Mouse (Mus musculus) macrophage (primary cell): ENCODE measurements around the gene Pkp1. TPM values are rescaled to one million over a fixed set of nuclear protein-coding genes. Genes with fewer than 3 reads are reported as not detected.

ENCODE experiments used
- H3K27ac ChIP-seq: fragments of 350-480 bp; formaldehyde crosslinking; 2 replicates; pipeline ENCODE4 v1.9.0; 2021
- H3K36me3 ChIP-seq: fragments of 350-480 bp; formaldehyde crosslinking; 2 replicates; pipeline ENCODE4 v1.9.0; 2021; ENCODE audit errors: inconsistent target
- H3K4me3 ChIP-seq: fragments of 350-480 bp; formaldehyde crosslinking; 2 replicates; pipeline ENCODE4 v1.9.0; 2021; ENCODE audit errors: inconsistent target
- H3K79me2 ChIP-seq: fragments of 350-480 bp; formaldehyde crosslinking; 2 replicates; pipeline ENCODE4 v1.9.0; 2021; ENCODE audit errors: inconsistent target
- WGBS: methylation state at CpG from one replicate; pipeline ENCODE4 v1.1.7; 2026; ENCODE audit warnings: inconsistent platforms; ENCODE audit not compliant: missing documents; 5-methylcytosine and 5-hydroxymethylcytosine counted together
- polyA plus RNA-seq: library from polyadenylated mRNA; stranded (reverse); fragments of 250-400 nt; gene quantifications from 3 replicates; pipeline ENCODE4 v1.2.4, GENCODE M21; 2018; ENCODE audit warnings: inconsistent platforms
- total RNA-seq, 78 experiments: library from RNA; depleted of rRNA; stranded (reverse); fragments of 250-400 nt; gene quantifications; 1 replicate in 9 of 78; 2 replicates in 24 of 78; 3 replicates in 43 of 78; 4 replicates in 2 of 78; pipeline ENCODE4 v1.2.4; 2018; ENCODE audit warnings: inconsistent platforms in 56 of 78

Gene Pkp1
- not detected for total RNA-seq (2018; cell fraction: chromatin; rRNA removed)
- not detected for total RNA-seq (2018; cell fraction: cytosol; rRNA removed)
- total RNA-seq (2018; cell fraction: nucleus; rRNA removed), result not detected
- polyA plus RNA-seq, result not detected in 3 replicates

GRCm38 (mm10) chr1:135918644-135919407 lies at the start of gene Pkp1:
Gene Pkp1, minus strand, starts transcription at chr1:135919207.
- Histone ChIP-seq H3K4me3 (no peak within 1 kb of the TSS), H3K79me2 (no peaks in the 10 kb centered on the region), H3K27ac (no peak within 1 kb of the TSS), H3K36me3 (no peaks in the 10 kb centered on the region)
- WGBS, result 5% methylated on average over 66 of the region's 67 CpGs

DNA sequence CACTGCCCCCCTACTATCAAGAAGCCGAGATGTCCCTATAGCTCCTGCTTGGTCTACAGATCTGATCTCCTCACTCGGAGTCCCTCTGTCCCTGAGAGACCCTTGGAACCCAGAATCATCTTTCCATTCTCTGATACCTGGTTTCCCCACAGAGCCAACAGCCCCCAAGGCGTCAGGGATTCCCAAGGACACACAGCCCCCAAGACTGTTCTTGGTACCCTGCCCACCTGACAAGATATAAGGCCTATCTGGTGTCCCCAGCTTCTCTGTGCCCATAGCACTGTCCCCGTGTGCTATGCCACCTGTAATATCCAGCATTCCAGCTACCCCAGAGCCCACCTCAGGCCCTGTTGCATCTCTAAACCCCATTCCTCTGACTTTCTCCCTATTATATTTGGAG lies 48.7 kb upstream of the Pkp1 start:
- no peak overlapping the region for H3K4me3 ChIP-seq
- no peak overlapping the region for H3K27ac ChIP-seq
- H3K36me3 ChIP-seq, result no peaks in the 10 kb centered on the region
- 88% methylated on average over 4 of the region's 4 CpGs for WGBS
- H3K79me2 ChIP-seq, result no peaks in the 10 kb centered on the region

- Histone ChIP-seq H3K36me3 (no peaks in the 10 kb centered on the region), H3K4me3 (no peak overlapping the region), H3K27ac (no peak overlapping the region), H3K79me2 (no peaks in the 10 kb centered on the region)
- 89% methylated on average over 11 of the region's 11 CpGs for WGBS
Measured at GRCm38 (mm10) chr1:135964561-135964960, 45.6 kb upstream of the Pkp1 start.

GRCm38 (mm10) chr1:135963177-135963576 lies 44.2 kb upstream of the Pkp1 start:
- H3K79me2 ChIP-seq, result no peaks in the 10 kb centered on the region
- H3K36me3 ChIP-seq, result no peaks in the 10 kb centered on the region
- no peak overlapping the region for H3K4me3 ChIP-seq
- H3K27ac ChIP-seq, result no peak overlapping the region
- WGBS, result 27% methylated on average over 5 of the region's 5 CpGs

- WGBS, result 41% methylated on average over 4 of the region's 4 CpGs
- Histone ChIP-seq H3K27ac (no peak overlapping the region), H3K36me3 (no peaks in the 10 kb centered on the region), H3K4me3 (no peak overlapping the region), H3K79me2 (no peaks in the 10 kb centered on the region)
Measured at GRCm38 (mm10) chr1:135958483-135958882, 39.5 kb upstream of the Pkp1 start.

DNA sequence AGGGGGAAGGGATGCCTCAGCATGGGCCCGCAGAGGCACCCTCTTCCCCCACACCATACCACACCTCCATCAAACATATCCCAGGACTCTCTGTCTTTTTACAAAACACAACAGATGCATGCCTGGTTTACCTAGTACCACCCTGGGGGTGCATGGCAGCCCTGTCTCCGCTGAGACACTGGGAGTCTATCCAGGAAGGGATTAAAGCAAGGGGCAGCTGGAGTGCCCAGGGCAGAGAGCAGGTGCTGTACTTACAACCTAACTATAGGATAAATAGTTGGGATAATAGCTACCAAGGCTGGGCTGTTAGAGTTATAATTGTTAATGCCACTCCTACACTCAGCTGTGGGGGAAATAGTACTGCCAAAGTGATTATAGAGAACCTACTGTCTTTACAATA lies 29.9 kb upstream of the Pkp1 start:
- H3K79me2 ChIP-seq, result no peaks in the 10 kb centered on the region
- no peak overlapping the region for H3K27ac ChIP-seq
- no peaks in the 10 kb centered on the region for H3K36me3 ChIP-seq
- no peak overlapping the region for H3K4me3 ChIP-seq
- 86% methylated on average over 2 of the region's 2 CpGs for WGBS

- Histone ChIP-seq H3K4me3 (no peak overlapping the region), H3K27ac (no peak overlapping the region), H3K36me3 (no peaks in the 10 kb centered on the region), H3K79me2 (no peaks in the 10 kb centered on the region)
- 30% methylated on average over 4 of the region's 4 CpGs for WGBS
Measured at GRCm38 (mm10) chr1:135946247-135946646, 27.2 kb upstream of the Pkp1 start.

DNA sequence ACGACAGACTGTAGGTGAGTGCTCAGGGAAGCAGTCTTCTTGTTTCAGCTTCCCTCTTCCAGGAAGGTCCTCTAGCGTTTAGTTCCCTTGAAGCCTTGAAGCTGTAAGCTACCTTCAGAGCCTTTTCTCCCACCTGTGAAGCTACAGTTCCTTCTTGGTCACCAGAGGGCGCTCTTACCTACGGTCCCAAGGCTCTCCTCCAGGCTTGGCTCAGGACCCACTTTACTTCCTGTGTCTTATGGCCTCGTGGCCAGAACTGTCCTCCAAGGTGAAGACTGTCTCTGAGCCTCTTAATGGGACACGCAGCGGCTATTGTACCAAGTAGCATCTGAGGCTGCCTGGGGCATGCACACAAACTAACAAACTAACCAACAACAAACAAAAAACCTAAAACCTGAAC lies 26.7 kb upstream of the Pkp1 start:
- no peak overlapping the region for H3K4me3 ChIP-seq
- 8% methylated on average over 7 of the region's 7 CpGs for WGBS
- H3K79me2 ChIP-seq, result no peaks in the 10 kb centered on the region
- no peak overlapping the region for H3K27ac ChIP-seq
- no peaks in the 10 kb centered on the region for H3K36me3 ChIP-seq

DNA sequence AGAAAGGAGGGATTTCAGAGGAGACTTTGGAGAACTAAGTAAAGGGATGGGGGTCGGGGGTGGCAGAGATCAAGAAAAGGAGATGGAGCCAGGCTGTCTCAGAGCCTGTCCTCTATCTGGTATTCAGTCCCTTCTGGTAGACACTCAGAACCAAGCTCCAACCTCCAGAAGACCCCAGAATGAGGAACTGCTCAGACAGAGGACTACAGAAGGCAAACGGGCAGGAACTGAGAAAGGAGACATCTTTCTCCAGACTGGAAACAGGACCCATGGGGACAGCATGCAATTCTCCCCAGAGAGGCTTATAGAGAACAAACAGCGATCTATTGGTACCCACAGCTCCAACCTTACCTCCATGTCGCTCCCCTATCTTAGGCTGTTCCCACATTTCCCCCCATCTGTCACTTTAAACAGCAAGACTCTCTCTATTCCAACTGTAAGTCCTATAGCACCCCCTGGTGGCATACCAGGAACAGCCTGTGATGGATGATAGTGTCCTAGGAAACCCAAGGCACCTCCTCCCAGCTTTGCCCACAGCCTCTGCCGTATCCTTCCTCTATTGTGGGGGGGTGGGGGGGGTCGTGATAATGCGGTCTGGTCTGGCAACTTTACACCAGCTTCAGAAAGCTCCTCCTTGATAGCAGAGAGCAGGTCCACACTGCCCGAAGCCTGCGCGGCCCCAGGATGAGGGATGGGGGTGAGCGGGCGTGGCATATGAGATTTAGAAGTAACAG lies 25.7 kb upstream of the Pkp1 start:
- H3K4me3 ChIP-seq, result no peak overlapping the region
- no peaks in the 10 kb centered on the region for H3K36me3 ChIP-seq
- no peak overlapping the region for H3K27ac ChIP-seq
- no peaks in the 10 kb centered on the region for H3K79me2 ChIP-seq
- WGBS, result 39% methylated on average over 12 of the region's 12 CpGs

- H3K79me2 ChIP-seq, result no peaks in the 10 kb centered on the region
- H3K36me3 ChIP-seq, result no peaks in the 10 kb centered on the region
- no peak overlapping the region for H3K4me3 ChIP-seq
- H3K27ac ChIP-seq, result no peak overlapping the region
- WGBS, result 91% methylated on average over 2 of the region's 2 CpGs
Measured at GRCm38 (mm10) chr1:135943713-135944112, 24.7 kb upstream of the Pkp1 start.

- Histone ChIP-seq H3K4me3 (no peak overlapping the region), H3K36me3 (no peaks in the 10 kb centered on the region), H3K27ac (no peak overlapping the region), H3K79me2 (no peaks in the 10 kb centered on the region)
- 50% methylated on average over 7 of the region's 7 CpGs for WGBS
Measured at GRCm38 (mm10) chr1:135942116-135942515, 23.1 kb upstream of the Pkp1 start.

DNA sequence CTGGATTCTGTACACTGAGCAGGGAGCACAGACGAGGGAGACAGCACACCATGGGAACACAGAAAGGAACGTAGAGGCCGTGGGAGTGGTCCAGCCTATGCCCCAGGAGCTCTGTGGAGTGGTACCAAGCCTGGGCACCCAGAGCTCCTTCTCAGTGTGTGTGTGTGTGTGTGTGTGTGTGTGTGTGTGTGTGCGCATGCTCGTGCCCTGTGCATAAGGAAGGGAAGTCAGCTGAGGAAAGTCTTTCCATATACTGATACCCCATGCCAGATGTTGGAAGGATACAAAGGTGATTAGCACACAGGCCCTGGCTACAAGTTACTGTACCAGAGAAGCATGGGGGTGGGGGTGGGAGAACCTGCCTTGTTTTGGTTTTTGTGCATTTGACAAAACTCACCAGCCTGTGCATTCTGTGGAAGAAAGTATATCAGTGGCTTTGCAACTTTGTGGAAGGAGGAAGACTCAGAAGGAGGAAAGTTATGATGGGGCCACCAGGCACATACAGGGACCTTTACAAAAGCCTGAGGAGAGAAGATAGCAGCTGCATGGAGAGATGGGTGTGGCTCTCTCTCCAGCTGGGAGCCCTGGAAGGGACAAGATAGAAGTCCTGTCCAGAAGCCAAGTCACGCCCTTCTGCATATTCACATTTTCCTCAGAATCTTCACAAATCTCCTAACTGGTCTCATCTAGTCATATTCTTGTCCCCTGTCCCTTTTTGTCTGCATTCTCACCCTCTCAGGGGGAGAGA lies 22.4 kb upstream of the Pkp1 start:
- Histone ChIP-seq H3K79me2 (no peaks in the 10 kb centered on the region), H3K36me3 (no peaks in the 10 kb centered on the region), H3K27ac (no peak overlapping the region), H3K4me3 (no peak overlapping the region)
- WGBS, result 81% methylated on average over 6 of the region's 6 CpGs

DNA sequence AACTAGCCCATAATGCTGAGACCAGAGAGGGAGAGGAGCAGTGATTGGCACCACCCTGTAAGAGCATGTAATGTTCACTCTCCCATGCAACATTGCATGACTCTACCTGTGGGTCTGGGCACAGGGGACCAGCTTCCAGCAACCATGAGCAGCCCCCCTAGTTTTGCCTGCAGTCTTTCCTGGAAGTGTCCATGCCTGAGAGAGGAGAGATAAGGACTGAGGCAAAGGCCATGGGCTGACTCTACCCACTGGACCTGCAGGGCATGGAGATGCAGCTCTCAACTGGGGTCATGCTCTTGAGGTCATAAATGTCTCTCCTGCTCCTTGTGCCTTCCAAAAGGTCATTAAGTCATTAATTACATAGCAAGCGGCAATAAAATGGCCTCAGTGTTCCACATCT lies 17.1 kb upstream of the Pkp1 start:
- Histone ChIP-seq H3K27ac (no peak overlapping the region), H3K4me3 (no peak overlapping the region), H3K36me3 (no peaks in the 10 kb centered on the region), H3K79me2 (no peaks in the 10 kb centered on the region)
- WGBS, result 100% methylated on average over 1 of the region's 1 CpGs

- H3K36me3 ChIP-seq, result no peaks in the 10 kb centered on the region
- no peaks in the 10 kb centered on the region for H3K79me2 ChIP-seq
- H3K27ac ChIP-seq, result no peak overlapping the region
- WGBS, result 90% methylated on average over 18 of the region's 18 CpGs
- no peak overlapping the region for H3K4me3 ChIP-seq
Measured at GRCm38 (mm10) chr1:135933704-135934293, 14.8 kb upstream of the Pkp1 start.
